Mouse (Mus musculus) kidney, postnatal 25 days (tissue): ENCODE data around the gene Pax7.

Experiments used
- DNase-seq, 2 experiments: peaks; one replicate each; pipeline ENCODE4 v3.0.0; 2021; ENCODE audit warnings: mixed read lengths in 2 of 2

Pax7 gene

GRCm38 (mm10) chr4:139833036-139833634, at the start of gene Pax7:
TSS of gene Pax7 (minus strand) at chr4:139833528.
- no peak for DNase-seq

DNA sequence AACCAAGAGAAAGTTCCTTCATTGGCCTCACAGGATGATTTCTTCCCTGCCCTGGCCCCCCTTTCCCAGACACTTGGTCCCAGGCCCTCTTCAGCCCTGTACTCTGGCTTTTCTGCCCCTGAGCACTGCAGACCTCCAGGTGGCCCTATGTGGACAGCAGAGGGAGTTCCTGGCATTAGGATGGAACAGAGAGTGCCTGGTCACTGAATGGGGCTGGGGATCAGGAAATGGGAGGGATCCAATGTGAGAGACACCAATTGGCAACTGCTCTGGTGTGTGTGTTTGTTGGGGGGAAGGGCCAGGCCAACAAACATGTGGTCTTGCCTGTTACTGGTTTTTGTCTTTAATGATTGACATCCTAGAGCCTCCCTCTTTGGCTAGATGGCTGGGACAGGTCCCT, 48.5 kb upstream of the Pax7 start:
- no peak for DNase-seq

DNA sequence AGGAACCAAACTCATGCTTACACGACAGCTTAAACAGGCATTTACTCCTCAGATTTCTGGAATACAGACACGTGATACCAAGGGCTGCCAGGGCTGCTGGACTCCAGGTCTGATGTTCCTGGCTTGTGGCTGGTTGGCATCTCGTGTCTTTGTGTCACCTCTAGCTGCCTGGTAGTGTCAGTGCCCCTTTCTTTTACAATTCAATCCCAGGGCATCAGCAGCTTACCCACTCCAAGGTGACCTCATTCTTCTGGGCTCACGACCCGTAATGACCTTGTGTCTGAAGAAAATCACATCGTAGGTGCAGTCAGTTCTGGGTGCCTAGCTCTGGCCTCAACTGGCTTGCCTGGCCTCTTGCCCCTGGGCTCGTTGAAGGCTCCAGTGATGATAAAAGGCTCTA, 46.0 kb upstream of the Pax7 start:
- DNase-seq: no peak

DNA sequence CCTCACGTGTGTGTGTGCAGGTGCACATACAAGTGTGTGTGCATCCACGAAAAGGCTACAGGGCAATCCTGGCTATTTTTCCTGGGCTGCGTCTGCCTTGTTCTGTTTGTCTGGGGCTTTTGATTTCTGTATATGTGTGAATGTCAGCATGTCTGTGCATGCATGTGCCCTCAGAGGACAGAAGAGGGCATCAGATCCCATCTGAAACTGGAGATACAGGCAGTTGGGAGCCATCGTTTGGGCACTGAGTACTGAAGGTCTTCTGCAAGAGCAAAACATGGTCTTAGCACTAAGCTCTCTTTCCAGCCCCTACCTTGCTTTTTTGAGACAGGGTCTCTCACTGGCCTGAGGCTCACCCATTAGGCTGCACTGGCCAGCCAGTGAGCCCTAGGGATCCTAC, 45.1 kb upstream of the Pax7 start:
- no peak for DNase-seq

DNA sequence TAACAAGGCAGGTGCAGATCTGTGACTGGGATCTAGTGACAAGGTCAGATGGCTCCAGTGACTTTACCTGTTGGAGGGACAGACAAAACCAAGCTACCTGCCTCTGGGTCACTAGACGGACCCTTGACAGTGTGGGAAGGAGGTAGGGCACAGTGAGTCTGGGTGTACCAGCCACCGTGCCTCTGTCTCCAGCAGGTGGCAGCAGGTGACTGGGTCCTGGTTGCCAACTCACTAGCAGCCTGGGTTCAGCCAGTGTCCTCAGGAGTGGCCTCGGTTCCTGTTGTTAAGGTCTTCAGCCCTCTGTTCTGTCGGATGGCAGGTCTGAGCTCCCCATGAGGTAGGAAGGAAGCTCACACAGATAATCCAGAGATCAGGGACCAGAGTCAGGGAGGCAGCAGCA, 43.9 kb upstream of the Pax7 start:
- DNase-seq: peak; percentile 77 to 81

GRCm38 (mm10) chr4:139872595-139872994, 39.3 kb upstream of the Pax7 start:
- peak in 1 of 2 experiments; percentile 50 for DNase-seq

DNA sequence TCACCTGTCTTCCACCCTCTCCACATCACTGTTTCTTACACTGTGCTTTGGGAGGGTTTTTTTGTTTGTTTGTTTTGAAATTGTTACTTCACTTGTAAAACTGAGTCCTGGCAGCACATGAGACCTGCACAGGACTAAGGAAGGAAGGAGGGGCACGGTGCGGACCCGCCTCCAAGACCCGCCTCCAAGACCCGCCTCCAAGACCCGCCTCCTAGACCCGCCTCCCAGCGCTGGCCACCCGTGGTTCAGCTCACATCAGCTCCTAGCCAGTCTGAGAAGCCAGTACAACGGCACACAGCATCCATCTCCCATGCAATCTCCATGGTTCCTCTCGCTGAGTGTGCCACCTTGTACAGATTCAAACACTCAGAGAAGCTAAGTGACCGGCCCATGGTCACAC, 38.4 kb upstream of the Pax7 start:
- no peak for DNase-seq

DNA sequence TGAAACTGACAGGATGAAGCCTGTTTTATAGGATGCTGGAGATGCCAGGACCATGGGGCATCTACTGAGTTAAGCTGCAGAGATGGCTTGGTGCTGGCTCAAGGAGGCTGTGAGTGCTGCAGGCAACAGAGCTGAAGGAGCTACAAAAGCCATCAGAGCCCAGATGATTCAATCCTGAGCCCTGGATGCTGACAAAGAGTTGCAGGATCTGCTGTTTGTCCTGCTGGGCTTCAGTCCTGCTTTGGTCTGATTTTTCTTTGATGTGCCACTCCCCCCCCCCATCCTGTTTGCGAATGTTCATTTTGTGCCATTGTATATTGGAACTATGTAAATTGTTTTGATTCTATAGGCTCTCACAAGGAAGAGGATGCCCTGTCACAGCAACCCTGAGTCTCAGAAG, 29.9 kb upstream of the Pax7 start:
- no peak for DNase-seq

- peak; percentile 84 to 92 for DNase-seq
Measured at GRCm38 (mm10) chr4:139858635-139859176, 25.4 kb upstream of the Pax7 start.

GRCm38 (mm10) chr4:139852219-139853035, 19.1 kb upstream of the Pax7 start:
- no peak for DNase-seq

GRCm38 (mm10) chr4:139851387-139851786, 18.1 kb upstream of the Pax7 start:
- no peak for DNase-seq

DNA sequence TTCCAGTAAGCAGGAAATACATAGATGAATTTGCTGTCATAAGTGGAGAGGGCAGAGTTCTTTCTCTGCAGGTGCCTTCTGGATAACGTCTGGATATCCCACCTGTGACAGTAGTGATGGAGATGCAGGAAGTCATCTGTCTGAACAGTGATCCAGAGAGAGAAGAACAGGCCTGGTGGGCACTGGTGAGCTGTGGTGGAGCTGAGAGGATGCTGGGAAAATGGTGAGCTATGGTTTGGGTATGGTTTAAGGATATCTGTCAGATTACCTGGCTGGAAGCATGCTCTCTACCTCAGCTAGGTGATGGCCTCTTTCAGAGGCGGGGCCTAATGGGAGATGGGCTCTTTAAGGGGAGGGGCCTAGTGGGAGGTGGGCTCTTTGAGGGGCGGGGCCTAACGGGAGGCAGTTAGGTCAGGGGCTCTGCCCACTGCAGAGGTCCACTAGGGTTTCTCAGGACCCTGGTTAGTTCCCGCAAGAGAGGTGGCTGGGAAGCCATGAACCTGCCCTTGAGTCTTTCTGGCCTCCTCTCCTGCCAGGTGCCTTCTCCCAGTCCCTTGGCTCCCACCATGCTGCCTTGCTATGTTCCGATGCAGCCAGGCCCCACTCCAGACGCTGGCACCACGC, 17.3 kb upstream of the Pax7 start:
- DNase-seq: no peak

GRCm38 (mm10) chr4:139843456-139843855, 10.1 kb upstream of the Pax7 start:
- DNase-seq: no peak

DNA sequence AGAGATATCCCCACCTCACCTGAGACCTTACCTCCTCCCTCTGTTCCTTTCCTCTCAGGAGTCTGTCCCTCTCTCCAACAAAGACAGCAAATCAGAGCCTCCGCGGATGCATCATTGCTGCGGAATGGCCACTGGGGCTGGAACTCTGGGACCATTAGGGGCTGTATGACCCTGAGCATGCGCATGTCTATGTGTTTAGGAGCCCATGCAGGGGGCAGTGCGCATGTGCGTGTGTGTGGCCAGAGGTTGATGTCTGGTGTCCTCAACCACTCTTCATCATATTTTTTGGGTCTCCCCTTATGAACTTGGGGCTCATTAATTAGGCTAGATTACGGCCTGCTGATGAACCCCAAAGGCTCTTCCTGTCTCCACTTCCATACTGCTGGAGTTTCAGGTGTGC, 9.6 kb upstream of the Pax7 start:
- no peak for DNase-seq

DNA sequence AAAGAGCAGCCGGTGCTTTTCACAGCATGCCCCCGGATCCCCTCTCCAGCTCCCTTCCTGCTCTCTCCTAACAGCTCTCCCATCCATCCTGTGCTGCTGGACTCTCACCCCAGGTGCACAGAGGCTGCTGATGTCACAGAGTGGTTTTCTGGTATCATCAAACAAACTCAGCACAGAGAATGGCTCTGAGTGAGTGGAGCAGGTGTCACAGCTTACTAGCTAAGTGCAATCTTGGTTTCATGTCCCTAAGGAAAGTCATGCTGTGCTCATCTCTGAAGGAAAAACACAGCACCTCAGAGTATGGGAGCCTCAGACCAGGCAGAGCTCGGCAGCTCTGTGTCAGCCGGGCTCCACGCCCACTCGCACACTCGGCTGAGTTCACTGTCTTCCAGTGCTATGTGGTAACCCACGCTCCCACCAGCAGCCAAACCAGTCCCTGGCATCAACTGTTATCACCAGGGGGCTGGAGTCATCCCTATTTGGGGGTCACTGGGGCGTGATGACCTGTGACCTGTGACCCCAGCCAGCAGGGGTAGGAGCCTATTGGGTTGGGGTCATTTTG, 7.7 kb upstream of the Pax7 start:
- DNase-seq: no peak

- DNase-seq: no peak
Measured at GRCm38 (mm10) chr4:139840442-139840841, 7.1 kb upstream of the Pax7 start.

DNA sequence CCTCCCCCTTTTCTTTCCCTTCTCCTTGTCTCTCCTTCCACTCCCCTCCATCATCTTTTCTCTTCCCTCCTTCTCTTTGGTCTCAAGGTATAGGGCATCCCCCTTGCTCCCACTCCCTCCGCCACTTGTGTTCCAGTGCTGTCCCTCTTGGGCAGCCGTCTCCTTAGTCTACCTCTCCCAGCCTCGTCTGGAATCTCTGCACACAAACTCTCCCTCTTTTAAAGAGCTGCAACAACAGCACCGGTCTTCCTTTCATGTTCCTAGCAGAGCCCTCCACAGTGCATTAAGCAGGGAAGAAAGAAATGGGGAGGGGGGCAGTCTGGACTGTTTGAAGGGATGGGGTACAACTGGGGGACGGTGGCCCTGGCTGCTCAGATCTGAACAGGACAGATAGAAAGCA, 3.4 kb upstream of the Pax7 start:
- no peak for DNase-seq

- no peak for DNase-seq
Measured at GRCm38 (mm10) chr4:139836196-139836595, 2.9 kb upstream of the Pax7 start.

DNA sequence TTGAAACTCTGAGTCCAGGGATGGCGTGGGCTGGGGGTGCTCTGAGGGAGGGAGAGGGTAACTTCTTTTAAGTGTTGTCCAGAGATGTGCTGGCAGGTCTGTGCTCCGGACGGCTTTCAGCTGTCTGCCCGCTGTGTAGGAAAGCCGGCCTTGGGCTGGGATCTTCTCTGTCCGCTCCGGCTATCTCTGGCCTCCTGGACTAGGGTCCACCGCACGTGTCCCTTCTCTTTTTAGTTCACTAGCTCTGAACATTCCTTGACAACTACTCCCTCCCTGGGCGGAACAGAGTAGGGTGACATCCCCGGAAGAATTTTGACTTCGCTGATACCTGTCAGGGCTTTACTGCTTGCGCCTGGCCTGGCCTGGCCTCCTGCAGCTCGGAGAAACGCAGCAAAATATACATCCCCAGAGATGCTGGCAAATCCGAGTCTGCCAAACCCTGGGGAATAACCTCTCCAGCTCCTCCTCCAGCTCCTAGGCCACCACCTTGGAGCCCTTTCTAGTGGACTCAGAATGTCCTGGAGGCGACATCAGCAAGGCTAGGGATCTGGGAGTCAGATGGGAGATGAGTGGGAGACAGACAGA, 581 bp upstream of the Pax7 start:
- DNase-seq: no peak

- no peak for DNase-seq
Measured at GRCm38 (mm10) chr4:139832281-139833035, 870 bp downstream of the Pax7 start.

DNA sequence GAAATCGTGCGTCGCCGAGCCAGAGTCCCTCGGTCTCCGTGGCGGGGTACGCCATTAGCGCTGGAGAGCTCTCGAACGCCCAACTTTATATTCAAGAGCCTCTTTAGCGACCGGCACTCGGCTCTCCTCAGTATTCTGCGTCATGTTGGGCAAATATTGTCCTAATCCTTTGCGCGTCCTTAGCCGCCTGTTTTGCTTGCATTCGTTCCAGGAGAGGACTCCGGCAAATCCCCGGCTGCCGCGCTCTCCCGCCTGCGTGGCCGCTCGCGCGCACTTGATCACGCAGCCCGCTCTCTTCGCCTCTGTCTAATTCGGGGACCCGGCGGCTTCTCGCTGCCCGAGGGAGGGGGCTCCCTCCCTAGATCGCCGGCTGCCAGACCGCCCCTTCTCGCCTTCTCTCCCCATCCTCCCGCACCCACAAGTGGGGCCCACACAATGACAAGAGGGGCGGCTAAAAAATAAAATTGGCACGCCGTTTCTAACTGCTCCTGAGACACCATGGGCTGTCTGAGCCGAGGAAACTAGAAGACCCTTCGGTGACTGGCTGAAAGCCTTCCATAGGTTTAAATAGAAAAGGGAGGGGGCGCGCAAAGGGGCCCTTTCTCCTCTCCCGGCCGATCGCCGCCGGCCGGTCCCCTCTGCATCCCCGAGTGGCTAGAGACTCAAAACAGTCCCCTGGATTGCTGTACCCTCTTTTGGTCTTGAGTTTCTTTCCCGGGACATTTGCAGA, 1.7 kb downstream of the Pax7 start:
- DNase-seq: no peak
